Mouse (Mus musculus): ENCODE results near the gene Krtap6-1.
"Not testable (repeated sequence)": the region's sequence is repeated elsewhere in the genome, so short reads cannot be mapped to it uniquely, and the experiment has no call there.

Gene Krtap6-1

DNA sequence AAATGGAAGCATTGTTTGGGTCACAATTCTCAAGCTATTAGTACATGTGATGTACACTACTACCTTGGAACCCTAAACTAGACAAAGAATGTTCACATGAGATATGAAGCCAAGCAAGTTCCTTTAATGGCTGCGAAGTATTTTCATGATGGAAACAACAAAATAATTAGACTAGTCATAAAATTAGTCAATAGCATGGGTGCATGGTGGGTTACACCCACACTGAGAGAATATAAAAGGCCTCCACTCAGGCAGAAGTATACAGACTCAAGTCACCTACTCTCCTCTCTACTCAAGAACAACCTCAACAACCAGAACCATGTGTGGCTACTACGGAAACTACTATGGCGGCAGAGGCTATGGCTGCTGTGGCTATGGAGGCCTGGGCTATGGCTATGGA lies at the start of gene Krtap6-1:
Krtap6-1 (plus strand) TSS at position 301 of the 400 bp plus-strand sequence.
- not testable (repeated sequence) for DNase-seq (ENCODE audit: low read depth, low spot score)

DNA sequence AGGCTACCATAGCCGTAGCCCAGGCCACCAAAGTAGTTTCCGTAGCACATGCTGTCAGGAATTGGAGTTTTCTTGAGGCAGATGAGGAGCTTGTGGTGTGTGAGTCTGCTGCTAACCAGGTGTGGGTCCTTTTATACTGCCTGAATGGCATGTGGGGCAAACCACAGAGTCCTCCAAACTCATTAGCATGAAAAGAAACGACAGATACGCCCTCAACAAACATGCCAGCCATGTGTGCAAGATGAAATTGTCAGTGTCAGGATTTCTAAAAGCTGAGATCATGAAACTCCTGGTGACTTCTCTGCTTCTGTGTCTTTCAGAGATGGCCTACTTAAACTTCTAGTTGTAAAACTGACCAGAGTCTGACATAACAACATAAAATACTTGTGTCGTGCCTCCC lies 20.8 kb upstream of the Krtap6-1 start, which contains the start of gene Krtap22-2:
Krtap22-2 (minus strand) TSS at position 101 of the 400 bp plus-strand sequence.
- DNase-seq (ENCODE audit: low read depth, low spot score): no peak

DNA sequence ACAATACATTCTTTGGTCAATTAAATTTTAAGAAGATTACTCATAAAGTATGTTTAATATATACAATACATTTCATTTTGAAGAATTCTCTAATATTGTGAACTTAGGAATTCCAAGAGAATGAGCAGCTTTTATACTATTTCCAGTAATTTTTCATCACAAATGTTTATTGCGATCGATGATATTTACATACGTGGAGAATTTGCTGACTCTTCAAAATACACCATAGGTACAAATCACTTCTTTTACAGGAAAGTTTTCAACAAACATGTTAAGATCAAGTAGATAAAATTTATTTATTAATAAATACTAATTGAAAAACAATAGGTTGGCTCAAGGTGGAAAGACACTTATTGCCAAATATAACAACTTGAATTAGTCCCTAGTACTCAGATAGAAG lies 17.5 kb upstream of the Krtap6-1 start:
- no peak for DNase-seq (ENCODE audit: low read depth, low spot score)

DNA sequence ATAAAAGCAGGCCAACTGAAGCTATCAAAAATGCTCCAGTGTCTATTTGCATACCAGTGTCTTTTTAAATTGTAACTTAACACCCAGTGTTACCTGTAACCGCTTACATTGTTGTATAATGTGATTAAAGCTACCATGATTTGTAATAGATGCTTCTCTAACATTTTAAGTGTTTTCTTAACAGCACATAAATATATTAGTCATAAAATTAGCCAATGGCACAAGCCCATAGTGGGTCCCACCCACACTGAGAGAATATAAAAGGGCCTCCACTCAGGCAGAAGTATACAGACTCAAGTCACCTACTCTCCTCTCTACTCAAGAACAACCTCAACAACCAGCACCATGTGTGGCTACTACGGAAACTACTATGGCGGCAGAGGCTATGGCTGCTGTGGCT lies 16.5 kb upstream of the Krtap6-1 start, which contains the start of gene Gm10229:
Gm10229 (plus strand) TSS at position 301 of the 400 bp plus-strand sequence.
- not testable (repeated sequence) for DNase-seq (ENCODE audit: low read depth, low spot score)

DNA sequence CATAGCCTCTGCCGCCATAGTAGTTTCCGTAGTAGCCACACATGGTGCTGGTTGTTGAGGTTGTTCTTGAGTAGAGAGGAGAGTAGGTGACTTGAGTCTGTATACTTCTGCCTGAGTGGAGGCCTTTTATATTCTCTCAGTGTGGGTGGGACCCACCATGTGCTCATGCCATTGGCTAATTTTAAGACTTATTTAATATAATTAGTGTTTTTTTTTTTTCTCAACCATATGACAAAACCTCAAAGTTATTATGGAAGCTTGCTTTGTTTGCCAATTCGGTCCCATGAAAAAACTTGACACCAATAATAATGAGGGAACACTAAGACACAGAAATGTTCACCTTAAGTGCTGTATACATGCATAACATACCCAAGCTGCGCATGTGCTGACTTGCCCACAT lies 9.9 kb downstream of the Krtap6-1 start, which contains the start of gene Gm10228:
Gm10228 (minus strand) TSS at position 101 of the 400 bp plus-strand sequence.
- DNase-seq (ENCODE audit: low read depth, low spot score): not testable (repeated sequence)

DNA sequence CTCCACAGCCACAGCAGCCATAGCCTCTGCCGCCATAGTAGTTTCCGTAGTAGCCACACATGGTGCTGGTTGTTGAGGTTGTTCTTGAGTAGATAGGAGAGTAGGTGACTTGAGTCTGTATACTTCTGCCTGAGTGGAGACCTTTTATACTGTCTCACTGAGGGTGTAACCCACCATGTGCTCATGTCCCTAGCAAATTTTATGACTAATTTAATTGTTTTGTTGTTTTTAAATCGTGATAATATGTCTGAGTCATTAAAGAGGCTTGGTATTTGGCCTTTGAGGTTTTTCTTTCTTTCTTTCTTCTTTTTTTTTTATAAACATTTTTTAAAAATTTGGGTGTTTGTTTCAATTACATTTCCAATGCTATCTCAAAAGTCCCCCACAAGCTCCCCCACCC lies 16.3 kb downstream of the Krtap6-1 start, which contains the start of gene Krtap6-5:
Krtap6-5 (minus strand) TSS at position 101 of the 400 bp plus-strand sequence.
- no peak for DNase-seq (ENCODE audit: low read depth, low spot score)

DNA sequence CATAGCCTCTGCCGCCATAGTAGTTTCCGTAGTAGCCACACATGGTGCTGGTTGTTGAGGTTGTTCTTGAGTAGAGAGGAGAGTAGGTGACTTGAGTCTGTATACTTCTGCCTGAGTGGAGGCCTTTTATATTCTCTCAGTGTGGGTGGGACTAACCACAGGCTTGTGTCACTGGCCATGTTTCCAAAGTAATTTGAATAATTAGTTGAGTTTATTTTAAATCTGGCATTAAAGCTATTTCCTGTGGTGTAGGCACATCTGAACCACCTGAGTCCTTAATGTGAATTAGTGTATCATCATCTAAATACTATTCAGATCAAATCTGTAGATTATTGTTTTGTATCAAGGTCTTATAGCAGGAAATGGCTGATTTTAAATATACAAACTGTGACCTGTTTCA lies 32.4 kb downstream of the Krtap6-1 start, which contains the start of gene 1110025L11Rik:
1110025L11Rik (minus strand) TSS at position 101 of the 400 bp plus-strand sequence.
- DNase-seq (ENCODE audit: low read depth, low spot score): not testable (repeated sequence)

DNA sequence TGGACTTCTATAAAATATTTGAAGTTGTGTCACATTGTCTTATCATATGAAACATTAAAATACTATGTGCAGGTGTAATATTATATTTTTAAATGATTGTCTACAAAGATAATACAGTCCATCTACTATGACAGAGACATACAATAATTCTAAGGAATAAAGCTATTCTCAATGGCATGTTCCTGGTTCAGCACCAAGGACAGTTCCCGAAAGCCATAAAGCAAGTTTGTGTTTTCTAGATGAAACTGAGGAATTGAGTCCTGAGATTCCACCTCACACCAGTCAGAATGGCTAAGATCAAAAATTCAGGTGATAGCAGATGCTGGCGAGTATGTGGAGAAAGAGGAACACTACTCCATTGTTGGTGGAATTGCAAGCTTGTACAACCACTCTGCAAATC lies 39.5 kb downstream of the Krtap6-1 start:
- not testable (repeated sequence) for DNase-seq (ENCODE audit: low read depth, low spot score)

Data from retina, adult 2 months (tissue).